Mouse (Mus musculus): ENCODE results near the gene Reg2.
"Not testable (repeated sequence)": the region's sequence is repeated elsewhere in the genome, so short reads cannot be mapped to it uniquely, and the experiment has no call there.

Gene Reg2

GRCm38 (mm10) chr6:78395323-78395722, at the start of gene Reg2:
TSS of gene Reg2 (plus strand) at chr6:78395623.
- not testable (repeated sequence) for DNase-seq

- DNase-seq = no peak
Observed at GRCm38 (mm10) chr6:78361971-78362563, 33.4 kb upstream of the Reg2 start.

- DNase-seq = no peak
Observed at GRCm38 (mm10) chr6:78370357-78370756, 25.1 kb upstream of the Reg2 start, which contains the start of gene Reg3b. TSS of gene Reg3b (plus strand) at chr6:78370657.

- DNase-seq = no peak
Observed at GRCm38 (mm10) chr6:78378765-78379164, 16.7 kb upstream of the Reg2 start, which contains the start of gene Reg3d. TSS of gene Reg3d (minus strand) at chr6:78378865.

GRCm38 (mm10) chr6:78380409-78380808, 15.0 kb upstream of the Reg2 start, which contains the start of gene Reg3a:
TSS of gene Reg3a (plus strand) at chr6:78380709.
- no peak for DNase-seq

- no peak for DNase-seq
Observed at GRCm38 (mm10) chr6:78385609-78386008, 9.8 kb upstream of the Reg2 start.

GRCm38 (mm10) chr6:78422411-78422810, 27.0 kb downstream of the Reg2 start, which contains the start of gene Reg1:
TSS of gene Reg1 (plus strand) at chr6:78422711.
- not testable (repeated sequence) for DNase-seq

GRCm38 (mm10) chr6:78425497-78425896, 30.1 kb downstream of the Reg2 start:
- no peak for DNase-seq

GRCm38 (mm10) chr6:78447202-78447601, 51.8 kb downstream of the Reg2 start:
- DNase-seq = no peak

GRCm38 (mm10) chr6:78448409-78448808, 53.0 kb downstream of the Reg2 start:
- DNase-seq = no peak

GRCm38 (mm10) chr6:78452804-78453203, 57.4 kb downstream of the Reg2 start:
- no peak for DNase-seq
